Mouse (Mus musculus) cerebral cortex, adult 2 months (tissue): Measurements from ENCODE around the gene Creb1.

Source experiments
- WGBS: fragments of 180-500 bp; shearing (Covaris S2); methylation state at CpG from one replicate; pipeline ENCODE4 v1.1.7; 2018; 5-methylcytosine and 5-hydroxymethylcytosine counted together

The Creb1 gene

DNA sequence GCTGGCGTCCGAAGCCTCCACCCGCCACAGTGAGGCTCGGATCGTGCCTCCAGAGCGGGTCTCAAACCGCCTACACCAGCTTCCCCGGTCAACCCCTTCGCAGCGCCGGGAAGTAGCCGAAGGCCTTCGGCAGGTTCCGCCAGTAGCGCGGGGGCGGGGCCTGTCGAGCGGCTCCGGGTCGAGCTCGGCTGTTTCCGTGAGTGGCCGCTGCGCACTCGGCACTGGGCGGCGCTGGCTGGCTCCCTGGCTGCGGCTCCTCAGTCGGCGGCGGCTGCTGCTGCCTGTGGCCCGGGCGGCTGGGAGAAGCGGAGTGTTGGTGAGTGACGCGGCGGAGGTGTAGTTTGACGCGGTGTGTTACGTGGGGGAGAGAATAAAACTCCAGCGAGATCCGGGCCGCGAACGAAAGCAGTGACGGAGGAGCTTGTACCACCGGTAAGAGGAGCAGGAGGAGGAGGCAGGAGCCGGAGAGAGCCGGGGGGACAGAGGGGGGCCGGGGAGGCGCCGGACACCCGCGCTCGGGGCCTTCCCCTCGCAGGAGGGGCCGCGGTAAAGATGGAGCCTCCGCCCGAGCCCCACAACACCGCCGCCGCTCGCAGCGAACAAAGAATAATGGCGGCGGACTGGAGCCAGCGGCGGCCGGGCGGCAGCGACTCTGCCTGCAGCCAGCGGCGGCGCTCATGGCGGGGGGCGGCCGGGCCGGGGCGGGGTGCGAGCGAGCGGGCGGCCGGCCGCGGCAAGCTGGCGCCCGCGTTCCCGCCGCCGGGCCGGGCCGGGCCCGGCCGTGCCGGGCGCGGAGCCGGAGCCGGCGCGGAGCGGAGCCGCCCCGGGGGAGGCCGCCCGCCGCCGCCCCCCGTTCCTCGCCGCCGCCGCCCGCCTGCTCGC, at the start of gene Creb1:
TSS of gene Creb1 (plus strand) at position 57 of the 882 bp plus-strand sequence.
- WGBS: 2% methylated on average over 117 of the region's 119 CpGs

- WGBS: 40% methylated on average over 4 of the region's 4 CpGs
These were observed 43.9 kb upstream of the Creb1 start for GRCm38 (mm10) chr1:64488521-64489029.

DNA sequence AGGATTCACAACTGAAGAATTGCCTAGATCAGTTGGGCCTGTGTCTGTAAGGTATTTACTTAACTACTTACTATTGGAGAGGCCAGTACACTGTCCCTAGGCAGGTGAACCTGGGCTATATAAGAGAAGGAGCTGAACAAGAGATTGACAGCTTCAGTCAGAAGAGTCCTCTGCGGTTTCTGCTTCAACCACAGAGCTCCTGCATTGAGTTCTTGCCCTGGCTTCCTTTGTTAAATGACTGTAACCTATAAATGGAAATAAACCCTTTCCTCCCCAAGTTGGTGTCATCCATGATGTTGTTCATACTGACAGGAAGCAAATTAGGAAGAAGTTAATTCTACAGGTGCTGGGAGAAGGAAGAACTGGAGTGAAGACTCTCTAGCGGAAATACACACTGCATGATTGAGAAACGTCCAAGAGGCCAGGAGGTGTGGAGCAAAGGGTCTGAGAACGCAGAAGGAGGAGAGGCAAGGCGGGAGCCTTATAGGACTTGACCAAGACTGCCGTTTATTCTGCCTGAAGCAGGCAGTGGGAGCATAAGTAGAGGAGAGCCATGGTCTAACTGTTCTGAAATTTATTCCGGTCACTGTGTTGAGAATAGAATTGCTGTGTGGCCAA, 23.9 kb upstream of the Creb1 start:
- 73% methylated on average over 7 of the region's 7 CpGs for WGBS

DNA sequence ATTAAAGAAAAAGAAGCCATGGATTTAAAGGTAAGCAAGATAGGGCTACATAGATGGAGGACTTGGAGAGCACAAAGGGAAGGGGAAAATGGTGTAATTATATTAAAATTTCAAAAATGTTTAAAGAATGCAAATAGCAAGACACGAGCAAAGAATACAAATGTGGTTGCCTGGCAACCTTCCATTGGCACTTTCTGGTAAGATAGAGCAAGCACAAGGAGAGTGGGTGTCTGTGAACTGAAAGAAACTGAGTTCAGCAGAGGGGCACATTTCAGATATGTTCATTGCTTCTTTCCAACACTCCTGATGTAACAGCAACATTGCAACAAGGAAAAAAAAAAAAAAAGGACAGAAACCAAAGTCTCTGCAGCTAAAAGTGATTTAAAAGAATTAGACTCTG, 22.8 kb upstream of the Creb1 start:
- 26% methylated on average over 1 of the region's 1 CpGs for WGBS

- WGBS: 46% methylated on average over 7 of the region's 7 CpGs
These were observed 18.3 kb upstream of the Creb1 start for GRCm38 (mm10) chr1:64514184-64514583.

DNA sequence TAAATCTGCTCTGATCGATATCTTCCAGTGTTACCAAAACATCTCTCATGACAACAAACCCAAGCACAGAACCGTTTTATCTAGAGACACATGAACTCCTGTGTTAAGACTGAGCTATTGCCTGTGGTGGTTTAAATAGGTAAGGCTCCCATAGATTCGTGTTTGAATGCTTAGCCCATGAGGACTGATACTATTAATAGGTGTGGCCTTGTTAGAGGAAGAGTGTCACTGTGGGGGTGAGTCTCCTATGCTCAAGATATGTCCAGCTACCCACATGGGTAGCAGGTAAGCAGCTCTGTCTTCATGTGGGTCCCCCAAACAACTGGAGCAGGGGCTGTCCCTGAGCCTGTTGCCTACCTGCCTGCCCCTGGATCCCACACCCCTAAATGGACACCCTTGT, 15.9 kb upstream of the Creb1 start:
- WGBS: 74% methylated on average over 3 of the region's 3 CpGs

DNA sequence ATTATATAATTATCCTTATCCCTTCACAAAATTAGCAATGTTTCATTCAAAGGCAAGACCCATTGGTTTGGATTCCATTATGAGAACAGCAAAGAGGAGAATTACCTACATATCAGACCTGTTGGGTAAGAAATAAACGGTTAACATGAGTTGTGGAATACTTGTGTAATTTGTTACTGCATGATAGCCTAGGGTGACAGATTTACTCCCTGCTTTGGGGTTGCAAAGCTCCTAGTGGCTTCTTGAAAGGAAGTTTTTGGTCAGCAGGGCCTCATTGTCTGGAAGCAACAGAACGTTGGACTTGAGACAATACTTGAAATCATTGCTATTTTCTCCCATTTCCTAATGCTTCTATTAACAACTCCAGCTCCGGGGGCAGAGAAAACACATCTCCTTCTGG, 14.0 kb upstream of the Creb1 start:
- 71% methylated on average over 3 of the region's 3 CpGs for WGBS

DNA sequence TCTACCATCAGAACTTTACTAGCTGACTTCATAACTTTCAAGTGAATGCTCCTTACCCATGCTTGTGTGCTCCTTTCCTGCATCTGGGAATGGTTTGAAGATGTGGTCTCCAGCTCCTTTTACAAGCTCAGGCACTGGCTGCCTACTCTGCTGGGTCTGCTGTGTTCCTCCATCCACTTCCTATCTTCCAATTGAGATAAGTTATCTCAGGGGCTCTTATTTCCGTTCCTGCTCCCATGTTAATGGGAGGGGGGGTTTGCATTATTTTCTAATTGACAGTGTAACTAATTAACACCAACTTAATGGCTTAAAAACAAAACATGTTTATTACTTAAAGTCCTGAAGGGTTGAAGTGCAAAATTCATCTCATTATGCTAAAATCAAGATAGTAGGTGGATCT, 13.1 kb upstream of the Creb1 start:
- WGBS: 77% methylated on average over 1 of the region's 1 CpGs

DNA sequence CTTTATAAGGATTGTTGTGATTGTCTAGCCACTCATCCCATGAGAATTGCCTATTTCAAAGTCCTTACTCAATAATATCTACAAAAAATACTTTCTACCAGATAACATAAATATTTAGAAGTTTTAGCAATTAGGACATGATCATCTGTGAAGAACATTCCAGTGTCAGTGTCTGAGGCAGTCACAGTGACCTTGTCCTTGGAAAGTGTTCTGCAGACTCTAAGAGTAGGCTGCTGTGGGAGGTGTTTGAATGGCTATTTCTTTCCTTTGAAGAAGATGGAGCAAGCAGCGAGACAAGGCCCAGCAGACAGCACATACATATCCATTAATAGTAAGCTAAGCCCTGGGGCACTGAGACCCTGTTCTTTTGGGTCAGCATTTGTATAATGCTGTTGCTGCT, 12.5 kb upstream of the Creb1 start:
- 50% methylated on average over 1 of the region's 1 CpGs for WGBS

DNA sequence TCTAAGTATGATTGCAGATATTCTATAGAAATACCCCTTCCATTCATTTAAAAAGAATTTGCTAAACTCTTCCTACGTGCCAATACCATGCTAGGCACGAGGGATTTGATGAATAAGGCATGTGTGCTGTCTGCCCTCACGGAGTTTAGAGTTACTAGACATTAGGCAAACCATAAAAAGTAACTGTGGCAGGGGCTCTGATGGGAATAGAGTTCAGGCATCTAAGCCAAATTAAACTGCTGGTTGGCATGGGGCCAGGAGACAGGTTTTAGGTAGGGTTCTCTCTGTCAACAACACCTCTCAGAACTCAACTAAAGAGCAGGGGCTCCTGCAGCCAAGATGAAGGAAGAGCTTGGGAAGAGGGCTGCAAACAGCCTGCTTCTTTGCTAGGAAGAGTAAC, 10.7 kb upstream of the Creb1 start:
- 45% methylated on average over 3 of the region's 3 CpGs for WGBS

DNA sequence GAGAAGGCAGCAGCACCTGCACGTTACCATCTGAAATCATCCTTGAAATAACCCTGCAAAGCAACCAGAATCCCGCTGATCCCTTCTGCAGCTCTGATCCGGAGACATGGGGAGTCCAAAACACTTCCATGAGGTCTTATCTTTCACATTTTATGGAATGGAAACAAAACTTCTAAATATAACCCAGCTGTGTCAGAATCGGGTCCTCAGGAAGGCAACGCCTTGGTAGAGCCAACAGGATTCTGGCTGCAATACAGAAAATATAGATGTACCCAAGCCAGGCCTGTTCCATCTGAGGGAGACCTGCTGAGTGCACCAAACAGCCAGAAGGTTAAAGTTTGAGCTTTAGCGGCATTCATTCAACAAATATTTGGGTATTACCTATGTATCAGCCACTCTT, 9.8 kb upstream of the Creb1 start:
- 56% methylated on average over 6 of the region's 6 CpGs for WGBS

DNA sequence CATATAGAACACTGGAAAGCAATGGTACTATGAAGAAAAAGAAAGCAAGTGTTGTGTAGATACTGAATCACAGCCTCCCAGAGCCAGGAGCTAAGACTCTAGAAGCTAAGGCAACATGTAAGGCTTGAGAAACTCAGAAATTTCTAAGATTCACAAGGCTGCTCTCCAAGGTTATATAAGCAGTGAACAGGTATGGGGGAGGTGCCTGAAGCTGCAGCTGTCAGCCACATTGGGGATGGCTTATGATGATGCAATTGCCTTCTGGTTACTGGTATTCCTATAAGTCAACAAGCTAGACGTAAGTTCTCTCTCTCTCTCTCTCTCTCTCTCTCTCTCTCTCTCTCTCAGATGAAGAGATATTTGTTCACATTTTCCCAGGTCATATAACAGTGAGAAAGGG, 9.3 kb upstream of the Creb1 start:
- 57% methylated on average over 1 of the region's 1 CpGs for WGBS

GRCm38 (mm10) chr1:64524661-64525060, 7.8 kb upstream of the Creb1 start:
- WGBS: 90% methylated on average over 2 of the region's 2 CpGs

DNA sequence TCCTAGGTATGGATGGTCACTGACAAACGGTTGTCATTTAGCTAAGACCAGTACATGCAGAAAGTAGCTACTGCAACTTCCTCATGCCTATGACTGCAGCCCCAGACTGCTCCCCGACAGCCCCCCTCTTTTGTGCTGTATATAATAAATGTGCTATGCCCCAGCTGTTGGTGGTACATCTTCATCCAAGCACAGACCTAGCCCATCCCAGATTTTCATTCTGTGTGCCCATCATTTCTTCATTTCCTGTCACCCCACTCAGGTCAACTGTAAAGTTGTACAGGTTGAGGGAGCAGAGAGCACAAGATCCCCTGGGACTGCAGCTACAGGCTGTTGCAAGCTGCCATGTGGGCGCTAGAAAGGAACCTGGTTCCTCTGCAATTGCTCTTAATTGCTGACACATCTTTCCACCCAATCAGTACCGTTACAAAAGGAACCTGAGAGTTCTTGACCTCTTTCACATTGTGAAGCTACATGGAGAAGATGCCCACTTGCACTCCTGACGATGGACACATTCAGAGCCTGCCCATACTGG, 2.6 kb upstream of the Creb1 start:
- 92% methylated on average over 5 of the region's 5 CpGs for WGBS

GRCm38 (mm10) chr1:64531548-64531947, 897 bp upstream of the Creb1 start:
- 23% methylated on average over 7 of the region's 7 CpGs for WGBS

GRCm38 (mm10) chr1:64532067-64532523, 350 bp upstream of the Creb1 start:
- WGBS: 2% methylated on average over 34 of the region's 34 CpGs

GRCm38 (mm10) chr1:64533471-64534443, 1.3 kb downstream of the Creb1 start:
- WGBS: 3% methylated on average over 35 of the region's 35 CpGs

- 85% methylated on average over 3 of the region's 3 CpGs for WGBS
These were observed 6.5 kb downstream of the Creb1 start for GRCm38 (mm10) chr1:64538837-64539367.

DNA sequence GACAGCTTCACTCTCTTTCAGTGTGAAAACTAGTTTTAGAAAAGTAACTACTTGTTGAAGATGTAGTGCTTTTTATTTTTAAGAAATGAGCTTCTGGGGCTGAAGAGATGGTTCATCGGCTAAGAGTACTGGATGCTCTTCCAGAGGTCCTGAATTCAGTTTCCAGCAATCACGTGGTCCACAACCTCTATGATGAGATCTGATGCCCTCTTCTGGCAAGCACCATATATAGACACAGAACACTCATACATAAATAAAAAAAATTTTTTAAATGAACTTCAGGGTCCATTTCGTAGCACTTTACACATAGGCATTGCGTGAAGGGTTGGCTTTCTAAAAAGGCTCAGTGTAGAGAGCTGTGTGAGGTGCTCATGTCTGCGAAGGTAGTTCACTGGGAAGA, 11.3 kb downstream of the Creb1 start:
- 78% methylated on average over 5 of the region's 5 CpGs for WGBS

DNA sequence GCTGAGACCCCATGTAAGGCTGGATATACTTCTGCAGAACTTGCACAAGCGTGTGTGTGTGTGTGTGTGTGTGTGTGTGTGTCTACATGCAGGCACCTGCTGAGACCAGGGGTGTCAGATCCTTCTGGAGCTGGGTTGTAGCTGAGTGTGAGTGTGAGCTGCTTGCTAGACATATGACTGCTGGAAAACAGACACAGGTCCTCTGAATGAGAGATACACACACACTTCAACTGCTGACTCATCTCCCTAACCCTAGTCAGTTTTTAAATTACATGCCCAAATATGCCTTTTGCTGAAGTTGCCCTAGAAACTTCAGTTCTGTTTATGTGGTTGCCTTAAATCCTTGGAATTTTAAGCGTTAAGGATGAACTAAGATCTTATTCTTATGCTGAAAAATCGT, 13.6 kb downstream of the Creb1 start:
- 40% methylated on average over 3 of the region's 3 CpGs for WGBS

GRCm38 (mm10) chr1:64549380-64549779, 16.9 kb downstream of the Creb1 start:
- 61% methylated on average over 2 of the region's 2 CpGs for WGBS
